Mouse (Mus musculus) limb, embryonic 14.5 days (tissue): ENCODE measurements at regions not wholly inside any gene's neighbourhood (a gene's known extent, or its start where the extent isn't known, plus 50 kb on each side); places are given as distances from the start of the nearest gene placed in this dataset.
A peak's percentile ranks its signal among the peaks of the same experiment; 100 is the strongest.

Experiments used
- ATAC-seq: fragments of 200-750 bp; cut with Nextera tagmentation; 2 replicates; pipeline ENCODE4 v1.8.0; 2017; ENCODE audit warnings: low read depth, moderate number of reproducible peaks, moderate TSS enrichment; ENCODE audit not compliant: low FRiP score
- DNase-seq: peaks from one replicate; pipeline ENCODE4 v3.0.0-alpha.2; 2015; ENCODE audit warnings: low spot score
- H3K27ac ChIP-seq: fragments of 300-500 bp; sonication (generic); replicated peaks from 2 replicates; pipeline ENCODE4 v1.5.1; 2014; ENCODE audit warnings: low read depth, mild to moderate bottlenecking, low read length, moderate library complexity, mixed read lengths
- H3K27me3 ChIP-seq: fragments of 300-500 bp; sonication (generic); 2 replicates; pipeline ENCODE4 v1.6.1; 2014; ENCODE audit warnings: low read length, mixed read lengths; ENCODE audit not compliant: control insufficient read depth, insufficient read depth
- H3K36me3 ChIP-seq: fragments of 300-500 bp; sonication (generic); 2 replicates; pipeline ENCODE4 v1.6.1; 2014; ENCODE audit warnings: mild to moderate bottlenecking, low read length, moderate library complexity, mixed read lengths; ENCODE audit not compliant: control insufficient read depth, insufficient read depth
- H3K4me1 ChIP-seq: fragments of 300-500 bp; sonication (generic); 2 replicates; pipeline ENCODE4 v1.6.1; 2014; ENCODE audit warnings: antibody characterized with exemption, low read length, mixed read lengths; ENCODE audit not compliant: control insufficient read depth, insufficient read depth
- H3K4me2 ChIP-seq: fragments of 300-500 bp; sonication (generic); replicated peaks from 2 replicates; pipeline ENCODE4 v1.6.1; 2014; ENCODE audit warnings: low read depth, mild to moderate bottlenecking, low read length, moderate library complexity; ENCODE audit not compliant: severe bottlenecking
- H3K4me3 ChIP-seq: fragments of 300-500 bp; sonication (generic); replicated peaks from 2 replicates; pipeline ENCODE4 v1.5.1; 2014; ENCODE audit warnings: low read length
- H3K9ac ChIP-seq: fragments of 300-500 bp; sonication (generic); 2 replicates; pipeline ENCODE4 v1.6.1; 2014; ENCODE audit warnings: mild to moderate bottlenecking, low read depth, low read length, moderate library complexity; ENCODE audit not compliant: severe bottlenecking
- H3K9me3 ChIP-seq: fragments of 300-500 bp; sonication (generic); 2 replicates; pipeline ENCODE4 v1.6.1; 2016; ENCODE audit warnings: low read length; ENCODE audit not compliant: control insufficient read depth
- POLR2A ChIP-seq: fragments of 200-500 bp; IDR thresholded peaks from 2 replicates; pipeline ENCODE4 v1.8.0; 2012; ENCODE audit warnings: inconsistent platforms, mild to moderate bottlenecking, moderate library complexity, borderline replicate concordance; ENCODE audit not compliant: insufficient read depth, insufficient read length; ENCODE audit errors: extremely low read depth
- WGBS: fragments of 180-500 bp; shearing (Covaris S2); extraction: QIAGEN DNeasy Blood & Tissue Kit; methylation state at CpG from one replicate; pipeline ENCODE4 v1.1.7; 2014; 5-methylcytosine and 5-hydroxymethylcytosine counted together

GRCm38 (mm10) chr3:54592655-54593428 is 99.8 kb upstream of the Supt20 start:
- Histone ChIP-seq H3K36me3 (no peaks in the 10 kb centered on the region), H3K4me1 (peaks cover 6% of the 10 kb centered on the region; the same call in 1 of the 2 replicates), H3K4me3 (no peak overlapping the region), H3K9ac (no peak overlapping the region), H3K4me2 (no peak overlapping the region), H3K9me3 (no peaks in the 10 kb centered on the region), H3K27ac (no peak overlapping the region; the same call in 1 of the 2 replicates), H3K27me3 (no peaks in the 10 kb centered on the region)
- no peak for ATAC-seq
- TF ChIP-seq POLR2A = no peak
- no peak for DNase-seq
- 66% methylated on average over 14 of the region's 14 CpGs for WGBS

- no peak for ATAC-seq
- no peaks in the 10 kb centered on the region for H3K36me3 ChIP-seq
- H3K4me2 ChIP-seq = no peak overlapping the region
- no peak for DNase-seq
- no peak for TF ChIP-seq POLR2A
- no peaks in the 10 kb centered on the region for H3K27me3 ChIP-seq
- H3K9ac ChIP-seq = no peak overlapping the region
- H3K9me3 ChIP-seq = no peaks in the 10 kb centered on the region
- H3K4me3 ChIP-seq = no peak overlapping the region
- peaks cover 5% of the 10 kb centered on the region; the same call in 1 of the 2 replicates for H3K4me1 ChIP-seq
- no peak overlapping the region for H3K27ac ChIP-seq
- 89% methylated on average over 3 of the region's 3 CpGs for WGBS
Observed at GRCm38 (mm10) chr3:54595193-54595592, 97.4 kb upstream of the Supt20 start.

- DNase-seq = peak; percentile 74
- peak overlapping the region; percentile 48; the same call in 1 of the 2 replicates for H3K27ac ChIP-seq
Observed at GRCm38 (mm10) chr3:54597326-54598274, 95.0 kb upstream of the Supt20 start.

GRCm38 (mm10) chr3:54598296-54598695 is 94.3 kb upstream of the Supt20 start:
- 83% methylated on average over 5 of the region's 5 CpGs for WGBS
- H3K9me3 ChIP-seq = no peaks in the 10 kb centered on the region
- H3K27me3 ChIP-seq = no peaks in the 10 kb centered on the region
- H3K4me3 ChIP-seq = no peak overlapping the region
- H3K4me1 ChIP-seq = no peaks in the 10 kb centered on the region
- ATAC-seq (no peak), DNase-seq (no peak)
- no peak overlapping the region for H3K4me2 ChIP-seq
- 0 out of 2 replicates have a peak overlapping the region, but pooled peaks have one; percentile 19 for H3K27ac ChIP-seq
- TF ChIP-seq POLR2A = no peak
- no peaks in the 10 kb centered on the region for H3K36me3 ChIP-seq
- H3K9ac ChIP-seq = no peak overlapping the region

More at GRCm38 (mm10) chr3:54597326-54598274, 95.0 kb upstream of the Supt20 start:
- peak; percentile 44; the same call in 1 of the 2 replicates for ATAC-seq
- H3K4me2 ChIP-seq = no peak overlapping the region
- H3K27me3 ChIP-seq = no peaks in the 10 kb centered on the region
- WGBS = 66% methylated on average over 11 of the region's 11 CpGs
- H3K4me1 ChIP-seq = peaks cover 3% of the 10 kb centered on the region; the same call in 1 of the 2 replicates
- TF ChIP-seq POLR2A = no peak
- H3K9me3 ChIP-seq = no peaks in the 10 kb centered on the region
- H3K36me3 ChIP-seq = no peaks in the 10 kb centered on the region
- H3K4me3 ChIP-seq = no peak overlapping the region
- H3K9ac ChIP-seq = no peak overlapping the region

GRCm38 (mm10) chr3:54604705-54605379 is 87.8 kb upstream of the Supt20 start:
- Histone ChIP-seq H3K27ac (no peak overlapping the region), H3K4me1 (no peaks in the 10 kb centered on the region), H3K9ac (no peak overlapping the region), H3K27me3 (no peaks in the 10 kb centered on the region), H3K36me3 (no peaks in the 10 kb centered on the region), H3K4me3 (no peak overlapping the region), H3K9me3 (no peaks in the 10 kb centered on the region), H3K4me2 (no peak overlapping the region)
- DNase-seq (no peak), ATAC-seq (no peak)
- TF ChIP-seq POLR2A = no peak
- 68% methylated on average over 4 of the region's 4 CpGs for WGBS
